Mouse (Mus musculus) kidney, adult 11 months (tissue): ENCODE measurements around the gene Tbx21.
A peak's percentile ranks its signal among the peaks of the same experiment; 100 is the strongest.

ENCODE experiments used
- DNase-seq: peaks from one replicate; pipeline ENCODE4 v3.0.0; 2022

Gene Tbx21

GRCm38 (mm10) chr11:97114671-97115601, at the start of gene Tbx21:
Tbx21 (minus strand) TSS chr11:97115331.
- no peak for DNase-seq

GRCm38 (mm10) chr11:97160341-97160740, 45.2 kb upstream of the Tbx21 start:
- DNase-seq, result no peak

- no peak for DNase-seq
Observed at GRCm38 (mm10) chr11:97156999-97157398, 41.9 kb upstream of the Tbx21 start.

- no peak for DNase-seq
Observed at GRCm38 (mm10) chr11:97152662-97153287, 37.6 kb upstream of the Tbx21 start.

- DNase-seq, result peak; percentile 30
Observed at GRCm38 (mm10) chr11:97152023-97152426, 36.9 kb upstream of the Tbx21 start.

GRCm38 (mm10) chr11:97151343-97151801, 36.2 kb upstream of the Tbx21 start, which contains the start of gene Tbkbp1:
Tbkbp1 (minus strand) TSS chr11:97151495.
- no peak for DNase-seq

GRCm38 (mm10) chr11:97150411-97151330, 35.5 kb upstream of the Tbx21 start:
- peak; percentile 30 for DNase-seq

- DNase-seq, result peak; percentile 80
Observed at GRCm38 (mm10) chr11:97149995-97150410, 34.9 kb upstream of the Tbx21 start.

- no peak for DNase-seq
Observed at GRCm38 (mm10) chr11:97149026-97149425, 33.9 kb upstream of the Tbx21 start.

- no peak for DNase-seq
Observed at GRCm38 (mm10) chr11:97148591-97148990, 33.5 kb upstream of the Tbx21 start.

- DNase-seq, result no peak
Observed at GRCm38 (mm10) chr11:97147333-97147732, 32.2 kb upstream of the Tbx21 start.

GRCm38 (mm10) chr11:97146724-97147123, 31.6 kb upstream of the Tbx21 start:
- DNase-seq, result peak; percentile 44

GRCm38 (mm10) chr11:97145951-97146350, 30.8 kb upstream of the Tbx21 start:
- DNase-seq, result no peak

GRCm38 (mm10) chr11:97145320-97145719, 30.2 kb upstream of the Tbx21 start:
- no peak for DNase-seq

GRCm38 (mm10) chr11:97143196-97143900, 28.2 kb upstream of the Tbx21 start:
- no peak for DNase-seq

- no peak for DNase-seq
Observed at GRCm38 (mm10) chr11:97142159-97142608, 27.1 kb upstream of the Tbx21 start.

GRCm38 (mm10) chr11:97140811-97141210, 25.7 kb upstream of the Tbx21 start:
- no peak for DNase-seq

- DNase-seq, result no peak
Observed at GRCm38 (mm10) chr11:97139256-97139655, 24.1 kb upstream of the Tbx21 start.

- DNase-seq, result no peak
Observed at GRCm38 (mm10) chr11:97138554-97139226, 23.6 kb upstream of the Tbx21 start.

- DNase-seq, result no peak
Observed at GRCm38 (mm10) chr11:97133270-97133669, 18.1 kb upstream of the Tbx21 start.

- DNase-seq, result no peak
Observed at GRCm38 (mm10) chr11:97132185-97132584, 17.1 kb upstream of the Tbx21 start.
